Mouse (Mus musculus): Measurements from ENCODE around the gene E2f4. TPM values are rescaled to one million over a fixed set of nuclear protein-coding genes. Genes with fewer than 3 reads are reported as not detected.

E2f4 gene
- total and polyA plus RNA-seq, 3 experiments: 97.9 to 313 (median 98.5) TPM

DNA sequence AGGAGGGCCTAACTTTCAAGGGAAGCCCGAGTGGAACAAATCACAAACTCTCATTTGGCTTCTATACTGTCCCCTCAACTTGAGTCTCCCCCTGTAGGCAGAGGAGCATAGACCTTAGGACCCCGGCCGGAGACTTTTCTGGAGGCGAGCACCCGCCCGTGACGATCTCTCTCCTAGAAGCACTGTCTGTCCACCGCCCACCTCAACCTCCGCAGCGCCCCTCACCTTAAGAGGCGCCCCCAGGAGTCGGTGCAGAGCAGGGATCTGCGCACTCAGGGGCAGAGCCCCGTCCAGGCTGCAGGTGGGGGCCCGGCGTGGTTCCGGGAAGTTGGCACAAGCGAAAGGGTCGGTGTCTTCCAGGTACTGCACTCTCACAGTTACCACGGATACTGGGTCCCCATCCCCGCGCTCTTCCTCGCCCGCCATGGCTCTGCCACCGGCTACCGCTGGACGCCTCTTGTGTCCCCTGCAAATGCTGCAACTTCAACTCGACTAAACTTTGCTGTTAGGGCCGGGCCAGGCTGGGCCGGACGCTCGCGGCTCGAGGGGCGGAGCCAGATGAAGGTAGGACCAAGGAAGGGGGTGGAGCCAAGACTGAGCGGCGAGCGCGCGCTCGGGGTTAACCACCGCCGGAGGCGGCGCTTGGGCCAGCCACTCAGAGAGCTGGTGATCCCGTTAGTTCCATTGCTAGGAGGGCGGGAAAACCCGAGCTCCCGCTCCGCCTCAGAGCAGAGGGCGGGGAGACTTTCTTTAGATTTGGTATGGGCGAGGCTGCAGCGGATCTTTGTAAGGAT lies 50.2 kb downstream of the E2f4 start, which contains the start of gene Fhod1 (continued):
- TF ChIP-seq NELFE (IDR thresholded peaks at IDR 0.05; ENCODE audit: low read depth, low read length) (peak; percentile 57; the same call in 1 of the 2 replicates), MAX (IDR thresholded peaks at IDR 0.05; ENCODE audit: low read length) (no peak), ELF1 (IDR thresholded peaks at IDR 0.05; ENCODE audit: low read depth, low read length) (peak; percentile 8; the same call in 1 of the 2 replicates), MAFK (IDR thresholded peaks at IDR 0.05; ENCODE audit: borderline replicate concordance, low read depth, low read length) (no peak), UBTF (IDR thresholded peaks at IDR 0.05; ENCODE audit: borderline replicate concordance, insufficient read depth, low read depth, low read length) (no peak), HCFC1 (IDR thresholded peaks at IDR 0.05; ENCODE audit: low read depth, low read length) (0 out of 2 replicates have a peak, but pooled peaks have one; percentile 51), MYB (IDR thresholded peaks at IDR 0.05; ENCODE audit: low read depth, low read length) (no peak), ETS1 (IDR thresholded peaks at IDR 0.05; ENCODE audit: low read depth, low read length) (0 out of 2 replicates have a peak, but pooled peaks have one; percentile 16), CHD1 (IDR thresholded peaks at IDR 0.05; ENCODE audit: low read depth, low read length) (no peak), ZNF384 (IDR thresholded peaks at IDR 0.05; ENCODE audit: low read depth, low read length) (no peak), SMC3 (IDR thresholded peaks at IDR 0.05; ENCODE audit: low read depth, low read length) (no peak), TAL1 (IDR thresholded peaks at IDR 0.05; ENCODE audit: low read length) (no peak), JUND (IDR thresholded peaks at IDR 0.05; ENCODE audit: low read depth, low read length) (no peak), E2F4 (IDR thresholded peaks at IDR 0.05; ENCODE audit: borderline replicate concordance, low read depth, low read length) (peak; percentile 92)

DNA sequence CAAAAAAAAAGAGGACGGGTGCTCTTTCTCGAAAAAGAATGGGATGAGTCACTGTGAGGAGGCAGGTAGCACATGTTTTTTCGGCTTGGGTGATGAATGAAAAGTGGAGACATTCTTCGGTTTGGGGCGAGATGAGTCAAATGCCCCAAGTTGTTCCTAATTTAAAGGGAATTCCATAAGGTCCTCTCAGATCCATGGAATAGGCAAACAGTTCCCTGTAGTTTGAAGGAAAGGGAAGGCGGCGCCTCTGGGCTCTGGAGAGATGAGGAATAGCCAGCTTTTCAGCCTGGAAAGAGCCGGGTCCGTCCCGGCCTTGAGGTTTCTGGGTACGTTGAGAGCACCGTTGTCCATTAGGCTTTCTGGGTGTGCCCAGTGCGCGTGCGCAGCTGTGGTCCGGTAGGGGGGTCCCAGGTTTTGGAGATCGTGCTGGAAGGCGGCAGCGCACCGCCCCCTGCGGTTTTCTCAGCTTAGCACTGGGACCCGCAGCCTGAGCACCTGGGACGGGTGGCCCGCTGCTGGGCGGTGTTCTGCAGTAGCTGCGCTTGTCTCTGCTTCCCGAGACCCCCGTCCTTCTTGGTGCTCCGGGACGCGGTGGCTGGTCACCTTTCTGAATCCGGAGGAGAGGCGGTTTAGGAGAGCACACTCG lies 51.1 kb downstream of the E2f4 start, which contains the start of gene Slc9a5:
Gene Slc9a5, plus strand, starts transcription at position 394 of the 646 bp plus-strand sequence.
- Histone ChIP-seq H3K4me1 (ENCODE audit: control insufficient read depth in 1 of 2, insufficient read depth in 2 of 2, low read length in 2 of 2) (peaks cover 8 to 31% of the 10 kb centered on the region in 2 experiments), H3K27ac (ENCODE audit: control insufficient read depth, low read depth, low read length) (peak within 1 kb of the TSS; percentile 21; the same call in 1 of the 2 replicates), H3K27me3 (ENCODE audit: control insufficient read depth in 1 of 2, insufficient read depth in 2 of 2, low read length in 2 of 2) (peaks cover 5 to 11% of the 10 kb centered on the region in 2 experiments; a peak in 3 of 4 replicates)

More for the DNA sequence above, 51.1 kb downstream of the E2f4 start, which contains the start of gene Slc9a5:
- no peaks in the 10 kb centered on the region for H3K9me3 ChIP-seq (replicated peaks; ENCODE audit: insufficient read depth, low read length)
- H3K79me2 ChIP-seq (ENCODE audit: control insufficient read depth, insufficient read depth, low read length, poor library complexity): peaks cover 4% of the 10 kb centered on the region; the same call in 1 of the 2 replicates
- DNase-seq (ENCODE audit: low read depth, low spot score): peak; percentile 46
- H3K36me3 ChIP-seq (ENCODE audit: control insufficient read depth in 1 of 2, insufficient read depth in 2 of 2, low read length in 2 of 2): peaks cover 0 to 16% of the 10 kb centered on the region in 2 experiments; a peak in 2 of 4 replicates
- TF ChIP-seq CTCF (IDR thresholded peaks at IDR 0.05 in 2 of 3, conservative IDR thresholded peaks at IDR 0.05 in 1 of 3; ENCODE audit: control insufficient read depth in 1 of 3, insufficient read depth in 1 of 3, low read depth in 2 of 3, low read length in 3 of 3, poor library complexity in 1 of 3, severe bottlenecking in 1 of 3) (no peak), NRF1 (IDR thresholded peaks at IDR 0.05; ENCODE audit: insufficient read depth, low read depth, low read length, poor library complexity, severe bottlenecking) (peak; percentile 77), TBP (IDR thresholded peaks at IDR 0.05; ENCODE audit: low read depth, low read length) (no peak)
- H3K9ac ChIP-seq (ENCODE audit: control insufficient read depth, low read depth, low read length, poor library complexity, severe bottlenecking): peak within 1 kb of the TSS; percentile 74
- peak within 1 kb of the TSS; percentile 86 to 93 for H3K4me3 ChIP-seq (ENCODE audit: control insufficient read depth in 1 of 2, insufficient read depth in 1 of 2, low read depth in 2 of 2, low read length in 2 of 2)
